Mouse (Mus musculus) forebrain, embryonic 15.5 days (tissue): ENCODE results near the gene Cldn7. TPM values are rescaled to one million over a fixed set of nuclear protein-coding genes. Genes with fewer than 3 reads are reported as not detected.
"Not testable (repeated sequence)": the region's sequence is repeated elsewhere in the genome, so short reads cannot be mapped to it uniquely, and the experiment has no call there.

Experiments
- ATAC-seq: fragments of 200-750 bp; cut with Nextera tagmentation; replicated peaks from 2 replicates; pipeline ENCODE4 v1.8.0; 2017; ENCODE audit warnings: mild to moderate bottlenecking, moderate TSS enrichment, moderate library complexity
- H3K27ac ChIP-seq: fragments of 300-500 bp; sonication (generic); replicated peaks from 2 replicates; pipeline ENCODE4 v1.5.1; 2015; ENCODE audit warnings: mild to moderate bottlenecking, inconsistent platforms
- H3K27me3 ChIP-seq: fragments of 300-500 bp; sonication (generic); 2 replicates; pipeline ENCODE4 v1.6.1; 2015; ENCODE audit warnings: inconsistent platforms
- H3K36me3 ChIP-seq: fragments of 300-500 bp; sonication (generic); 2 replicates; pipeline ENCODE4 v1.6.1; 2015; ENCODE audit warnings: mild to moderate bottlenecking, inconsistent platforms
- H3K4me1 ChIP-seq: fragments of 300-500 bp; sonication (generic); 2 replicates; pipeline ENCODE4 v1.6.1; 2015; ENCODE audit warnings: inconsistent platforms
- H3K4me2 ChIP-seq: fragments of 300-500 bp; sonication (generic); replicated peaks from 2 replicates; pipeline ENCODE4 v1.6.1; 2015; ENCODE audit warnings: mild to moderate bottlenecking, inconsistent platforms
- H3K4me3 ChIP-seq: fragments of 300-500 bp; sonication (generic); 2 replicates; pipeline ENCODE4 v1.5.1; 2015; ENCODE audit warnings: mild to moderate bottlenecking, inconsistent platforms
- H3K9ac ChIP-seq: fragments of 300-500 bp; sonication (generic); replicated peaks from 2 replicates; pipeline ENCODE4 v1.6.1; 2015; ENCODE audit warnings: mild to moderate bottlenecking, inconsistent platforms
- H3K9me3 ChIP-seq: fragments of 300-500 bp; sonication (generic); 2 replicates; pipeline ENCODE4 v1.6.1; 2016; ENCODE audit warnings: inconsistent platforms
- WGBS: fragments of 180-500 bp; shearing (Covaris S2); methylation state at CpG from one replicate; pipeline ENCODE4 v1.1.7; 2015; ENCODE audit warnings: mixed read lengths; 5-methylcytosine and 5-hydroxymethylcytosine counted together
- polyA plus RNA-seq: library from polyadenylated mRNA; unstranded; fragments of >200 nt; fragmentation: Nextera tagmentation; extraction: Ambion mirVana; gene quantifications from 2 replicates; pipeline ENCODE4 v1.2.1, GENCODE M21; 2015

Cldn7 gene
- polyA plus RNA-seq, 1 experiment from 2014 or later: 0.56 TPM

DNA sequence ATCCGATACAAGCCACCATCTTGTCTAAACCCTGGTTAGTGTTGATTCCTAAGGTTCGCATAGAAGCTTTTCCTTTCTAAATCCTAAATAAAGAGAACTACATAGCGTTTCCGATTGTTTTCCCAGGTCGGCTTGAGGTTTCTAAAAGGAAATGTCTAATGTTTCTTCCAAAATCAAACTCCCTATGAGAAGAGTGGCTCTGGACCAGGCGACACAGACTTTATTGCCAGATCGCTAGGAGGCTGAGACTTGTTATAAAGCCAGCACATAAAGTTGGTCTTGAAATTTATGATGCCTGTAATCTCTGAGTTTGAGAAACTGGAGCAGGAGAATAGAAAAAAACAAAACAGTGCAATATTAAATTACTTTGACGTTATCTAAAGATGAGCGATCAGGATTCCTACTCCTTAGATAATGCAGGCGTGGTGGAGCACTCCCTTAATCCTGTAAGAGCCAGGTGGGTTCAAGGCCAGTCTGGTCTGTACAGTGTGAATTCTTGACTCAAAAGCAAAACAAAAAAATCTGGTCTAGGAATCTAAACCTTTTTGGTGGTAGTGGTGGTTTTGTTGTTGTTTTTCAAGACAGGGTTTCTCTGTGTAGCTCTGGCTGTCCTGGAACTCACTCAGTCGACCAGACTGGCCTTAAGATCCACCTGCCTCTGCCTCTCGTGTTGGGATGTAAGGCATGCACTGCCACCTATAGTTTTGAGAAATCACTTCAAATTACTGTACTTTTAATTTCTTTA is 42.4 kb upstream of the Cldn7 start:
- H3K9me3 ChIP-seq: no peaks in the 10 kb centered on the region
- H3K27me3 ChIP-seq: no peaks in the 10 kb centered on the region
- H3K9ac ChIP-seq: peak overlapping the region; percentile 60
- peak overlapping the region; percentile 68 for H3K4me3 ChIP-seq
- no peak for ATAC-seq
- H3K4me2 ChIP-seq: peak overlapping the region; percentile 74
- peaks cover 20% of the 10 kb centered on the region for H3K36me3 ChIP-seq
- WGBS: 3% methylated on average over 12 of the region's 12 CpGs
- H3K4me1 ChIP-seq: peaks cover 29% of the 10 kb centered on the region
- H3K27ac ChIP-seq: peak overlapping the region; percentile 95

DNA sequence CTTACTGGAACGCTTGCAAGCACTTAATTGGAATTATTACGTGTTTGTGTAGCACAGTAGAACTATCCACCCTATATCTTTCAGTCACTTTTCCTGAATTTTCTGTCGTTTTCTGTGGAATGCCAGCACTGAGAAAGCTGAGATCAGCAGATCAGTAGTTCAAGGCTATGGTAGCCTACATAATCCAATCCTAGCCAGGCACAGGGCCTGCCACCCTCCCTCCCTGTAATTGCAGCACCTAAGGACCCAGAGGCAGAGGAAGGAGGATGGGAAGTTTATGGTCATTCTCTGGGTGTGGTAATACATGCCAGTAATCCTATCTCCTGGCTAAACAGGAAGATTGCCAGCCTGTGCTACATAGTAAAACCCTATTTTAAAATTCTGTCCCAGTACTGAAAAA is 41.8 kb upstream of the Cldn7 start:
- Histone ChIP-seq H3K4me1 (peaks cover 29% of the 10 kb centered on the region), H3K36me3 (peaks cover 14% of the 10 kb centered on the region), H3K4me2 (peak overlapping the region; percentile 74; the same call in 1 of the 2 replicates), H3K27ac (peak overlapping the region; percentile 95), H3K4me3 (no peak overlapping the region), H3K27me3 (no peaks in the 10 kb centered on the region), H3K9ac (no peak overlapping the region), H3K9me3 (no peaks in the 10 kb centered on the region)
- ATAC-seq: no peak
- 66% methylated on average over 3 of the region's 3 CpGs for WGBS

DNA sequence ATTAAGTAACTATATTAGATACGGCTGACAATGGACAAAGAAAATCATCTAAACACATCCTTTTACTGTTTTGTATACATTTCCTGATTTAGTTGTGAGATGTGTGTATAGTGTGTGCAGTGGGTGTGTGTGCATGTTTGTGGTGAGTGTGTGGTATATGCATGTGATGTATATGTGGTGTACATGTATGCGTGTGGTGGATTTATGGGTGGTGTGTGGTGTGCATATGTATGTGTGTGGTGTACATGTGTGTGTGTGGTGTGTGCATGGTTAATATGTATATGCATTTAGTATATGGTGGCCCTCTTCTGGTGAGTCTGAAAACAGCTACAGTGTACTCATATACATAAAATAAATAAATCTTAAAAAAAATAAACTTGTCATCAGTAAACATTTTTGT is 37.1 kb upstream of the Cldn7 start:
- no peaks in the 10 kb centered on the region for H3K9me3 ChIP-seq
- H3K27ac ChIP-seq: no peak overlapping the region
- H3K4me3 ChIP-seq: no peak overlapping the region
- peaks cover 5% of the 10 kb centered on the region for H3K4me1 ChIP-seq
- no peaks in the 10 kb centered on the region for H3K36me3 ChIP-seq
- H3K27me3 ChIP-seq: no peaks in the 10 kb centered on the region
- no peak for ATAC-seq
- WGBS: 98% methylated on average over 2 of the region's 2 CpGs
- H3K9ac ChIP-seq: no peak overlapping the region
- no peak overlapping the region for H3K4me2 ChIP-seq

DNA sequence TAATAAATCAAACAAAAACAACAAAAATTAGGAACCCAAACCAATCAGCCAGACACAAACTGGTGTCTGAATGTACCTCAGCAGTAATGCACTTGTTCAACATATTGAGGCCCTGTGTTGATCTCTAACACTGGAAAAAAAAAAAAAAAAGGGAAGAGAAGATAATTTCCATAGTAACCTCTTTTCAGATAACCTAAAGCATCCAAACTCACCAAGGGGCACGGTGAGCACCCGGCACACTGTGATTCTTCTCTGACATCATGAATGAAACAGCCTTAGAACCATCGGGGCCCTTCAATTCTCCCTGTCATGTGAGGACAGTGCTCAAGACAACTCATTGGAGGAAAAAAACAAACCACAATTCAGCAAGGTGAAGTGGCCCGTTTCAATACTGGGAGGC is 34.9 kb upstream of the Cldn7 start:
- H3K4me1 ChIP-seq: peaks cover 5% of the 10 kb centered on the region
- no peak overlapping the region for H3K4me2 ChIP-seq
- no peaks in the 10 kb centered on the region for H3K36me3 ChIP-seq
- ATAC-seq: no peak
- H3K4me3 ChIP-seq: no peak overlapping the region
- no peaks in the 10 kb centered on the region for H3K27me3 ChIP-seq
- H3K9ac ChIP-seq: no peak overlapping the region
- H3K9me3 ChIP-seq: no peaks in the 10 kb centered on the region
- WGBS: 82% methylated on average over 4 of the region's 4 CpGs
- no peak overlapping the region for H3K27ac ChIP-seq

DNA sequence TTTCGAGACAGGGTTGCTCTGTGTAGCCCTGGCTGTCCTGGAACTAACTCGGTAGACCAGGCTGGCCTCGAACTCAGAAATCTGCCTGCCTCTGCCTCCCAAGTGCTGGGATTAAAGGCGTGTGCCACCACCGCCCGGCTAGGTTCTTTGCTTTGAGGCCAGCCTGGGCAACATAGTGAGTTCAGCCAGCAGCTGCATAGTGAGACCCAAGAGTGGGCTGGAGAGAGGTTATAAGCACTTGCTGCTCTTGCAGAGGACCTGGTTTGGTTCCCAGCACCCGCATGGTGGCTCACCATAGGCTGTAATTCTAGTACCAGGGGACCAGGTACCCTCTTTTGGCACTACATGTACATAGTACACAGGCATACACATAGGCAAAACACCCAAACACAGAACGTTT is 34.4 kb upstream of the Cldn7 start:
- H3K4me3 ChIP-seq, H3K27ac ChIP-seq, H3K9me3 ChIP-seq, H3K27me3 ChIP-seq, H3K9ac ChIP-seq, H3K36me3 ChIP-seq, H3K4me2 ChIP-seq, ATAC-seq: not testable (repeated sequence)
- WGBS: 89% methylated on average over 8 of the region's 8 CpGs
- H3K4me1 ChIP-seq: peaks cover 10% of the 10 kb centered on the region

DNA sequence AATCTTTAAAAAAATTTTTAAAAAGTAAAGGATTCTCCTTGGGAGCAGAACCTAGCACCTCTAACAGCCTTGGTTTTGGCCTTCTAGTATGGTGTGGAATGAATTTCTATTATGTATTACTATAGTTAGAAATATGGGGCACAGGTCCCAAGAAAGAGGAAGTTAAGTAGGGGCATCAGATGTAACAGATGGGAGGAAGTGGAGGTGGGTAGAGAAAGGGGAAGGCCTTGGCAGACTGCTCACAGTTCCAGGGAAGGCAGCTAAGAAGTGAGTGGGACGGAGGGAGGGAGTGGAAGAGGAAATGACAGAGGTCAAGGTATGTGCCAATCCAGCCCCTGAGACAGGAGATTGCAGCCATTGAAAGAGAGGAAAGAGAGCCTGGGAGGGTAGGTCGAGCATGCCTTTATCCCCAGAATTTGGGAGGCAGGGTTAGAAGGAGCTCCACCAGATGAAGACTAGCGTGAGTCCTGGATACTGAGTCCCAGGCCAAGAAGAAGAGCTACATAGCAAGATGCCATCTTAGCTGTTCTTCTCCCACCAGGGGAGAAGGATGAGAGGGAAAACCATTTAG is 33.5 kb upstream of the Cldn7 start:
- Histone ChIP-seq H3K4me2 (no peak overlapping the region), H3K4me3 (no peak overlapping the region), H3K27me3 (no peaks in the 10 kb centered on the region), H3K9ac (no peak overlapping the region), H3K4me1 (peaks cover 16% of the 10 kb centered on the region), H3K36me3 (no peaks in the 10 kb centered on the region), H3K27ac (no peak overlapping the region), H3K9me3 (no peaks in the 10 kb centered on the region)
- 83% methylated on average over 3 of the region's 3 CpGs for WGBS
- ATAC-seq: no peak

DNA sequence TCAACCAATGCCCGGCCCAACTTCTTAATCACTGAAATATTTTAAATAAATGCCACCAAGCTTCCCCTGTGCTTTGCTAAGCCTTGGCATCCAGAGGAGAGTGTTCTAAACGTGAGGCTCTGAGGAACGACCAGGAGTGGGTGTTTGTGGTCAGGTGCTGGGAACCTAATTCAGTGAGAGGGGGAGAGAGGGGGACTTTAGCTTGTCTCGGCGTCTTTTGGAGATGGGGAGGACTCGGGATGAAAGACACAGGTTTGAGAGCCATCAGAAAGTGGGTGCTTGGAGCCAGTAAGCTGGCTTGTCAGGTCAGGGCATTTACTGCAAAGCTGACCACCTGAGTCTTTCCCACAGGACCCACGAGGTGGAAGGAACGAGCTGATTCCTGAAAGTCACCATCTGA is 32.8 kb upstream of the Cldn7 start:
- no peak overlapping the region for H3K9ac ChIP-seq
- H3K27ac ChIP-seq: no peak overlapping the region
- WGBS: 73% methylated on average over 8 of the region's 8 CpGs
- no peak overlapping the region for H3K4me2 ChIP-seq
- H3K4me1 ChIP-seq: peaks cover 24% of the 10 kb centered on the region
- H3K27me3 ChIP-seq: peaks cover 1% of the 10 kb centered on the region; the same call in 1 of the 2 replicates
- no peak overlapping the region for H3K4me3 ChIP-seq
- no peaks in the 10 kb centered on the region for H3K9me3 ChIP-seq
- ATAC-seq: no peak
- no peaks in the 10 kb centered on the region for H3K36me3 ChIP-seq

DNA sequence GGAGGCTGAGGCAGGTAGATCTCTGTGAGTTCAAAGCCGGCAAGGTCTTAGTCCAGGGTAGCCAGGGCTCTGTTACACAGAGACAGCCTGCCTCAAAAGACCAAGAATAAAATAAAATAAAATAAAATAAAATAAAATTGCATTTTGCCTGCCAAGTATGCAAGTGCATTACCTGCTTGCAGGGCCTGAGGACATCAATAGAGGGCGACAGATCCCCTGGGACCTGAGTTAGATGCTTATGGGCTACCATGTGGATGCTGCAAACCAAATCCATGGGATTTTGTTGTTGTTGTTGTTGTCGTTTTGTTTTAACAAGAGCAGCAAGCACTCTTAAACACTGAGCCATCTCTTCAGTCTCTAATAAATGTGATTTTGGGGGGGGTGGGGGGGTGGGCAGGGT is 32.3 kb upstream of the Cldn7 start:
- no peak overlapping the region for H3K4me3 ChIP-seq
- H3K27me3 ChIP-seq: peaks cover 6% of the 10 kb centered on the region; the same call in 1 of the 2 replicates
- ATAC-seq: no peak
- H3K36me3 ChIP-seq: no peaks in the 10 kb centered on the region
- H3K27ac ChIP-seq: no peak overlapping the region
- no peak overlapping the region for H3K9ac ChIP-seq
- H3K4me2 ChIP-seq: no peak overlapping the region
- peaks cover 27% of the 10 kb centered on the region for H3K4me1 ChIP-seq
- H3K9me3 ChIP-seq: no peaks in the 10 kb centered on the region
- 40% methylated on average over 3 of the region's 3 CpGs for whole genome bisulfite sequencing

DNA sequence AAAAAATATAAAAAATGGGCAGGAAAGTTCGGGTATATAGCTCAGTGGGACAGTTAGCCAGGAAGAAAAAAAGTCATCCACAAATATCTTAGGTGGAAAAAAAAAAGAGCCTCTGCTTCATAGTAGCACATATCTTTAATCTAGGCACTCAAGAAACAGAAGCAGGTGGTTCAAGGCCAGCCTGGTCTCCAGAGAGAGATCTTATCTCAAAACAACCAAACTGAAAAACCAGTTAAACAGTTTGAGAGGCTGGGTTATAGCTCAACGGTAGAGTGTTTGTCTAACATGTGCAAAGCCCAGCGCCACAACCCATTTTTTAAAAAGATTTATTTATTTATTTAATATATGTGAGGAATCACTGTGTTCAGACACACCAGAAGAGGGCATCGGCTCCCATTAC is 31.5 kb upstream of the Cldn7 start:
- ATAC-seq: no peak
- no peaks in the 10 kb centered on the region for H3K9me3 ChIP-seq
- H3K36me3 ChIP-seq: no peaks in the 10 kb centered on the region
- no peak overlapping the region for H3K4me3 ChIP-seq
- H3K4me1 ChIP-seq: peaks cover 27% of the 10 kb centered on the region
- H3K27me3 ChIP-seq: peaks cover 10% of the 10 kb centered on the region; the same call in 1 of the 2 replicates
- no peak overlapping the region for H3K27ac ChIP-seq
- no peak overlapping the region for H3K9ac ChIP-seq
- no peak overlapping the region for H3K4me2 ChIP-seq
- WGBS: 75% methylated on average over 4 of the region's 4 CpGs

DNA sequence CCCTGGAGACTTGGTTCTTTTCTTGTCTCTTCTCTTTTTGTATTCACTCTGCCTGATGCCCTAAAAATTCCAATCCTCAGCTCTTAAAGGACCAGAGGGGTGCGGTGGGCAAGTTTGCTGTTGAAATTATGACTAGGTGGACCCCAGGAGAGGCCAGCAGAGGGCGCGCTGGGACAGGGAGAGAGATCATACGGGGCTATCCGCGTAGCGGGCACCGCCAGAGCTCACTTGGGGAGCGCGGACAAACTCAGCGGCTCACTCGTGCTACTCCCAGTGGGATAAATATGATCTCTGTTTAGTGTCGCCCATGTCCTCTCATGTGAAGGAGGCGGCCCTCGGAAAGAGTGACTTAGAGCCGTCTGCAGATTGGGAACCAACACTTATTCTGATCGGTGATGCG is 30.4 kb upstream of the Cldn7 start:
- peak; percentile 51 for ATAC-seq
- H3K27me3 ChIP-seq: peaks cover 10% of the 10 kb centered on the region; the same call in 1 of the 2 replicates
- H3K4me2 ChIP-seq: peak overlapping the region; percentile 99
- no peak overlapping the region for H3K9ac ChIP-seq
- H3K27ac ChIP-seq: no peak overlapping the region
- WGBS: under 1% methylated on average over 18 of the region's 18 CpGs
- H3K36me3 ChIP-seq: no peaks in the 10 kb centered on the region
- peaks cover 27% of the 10 kb centered on the region for H3K4me1 ChIP-seq
- H3K4me3 ChIP-seq: peak overlapping the region; percentile 54
- H3K9me3 ChIP-seq: no peaks in the 10 kb centered on the region

DNA sequence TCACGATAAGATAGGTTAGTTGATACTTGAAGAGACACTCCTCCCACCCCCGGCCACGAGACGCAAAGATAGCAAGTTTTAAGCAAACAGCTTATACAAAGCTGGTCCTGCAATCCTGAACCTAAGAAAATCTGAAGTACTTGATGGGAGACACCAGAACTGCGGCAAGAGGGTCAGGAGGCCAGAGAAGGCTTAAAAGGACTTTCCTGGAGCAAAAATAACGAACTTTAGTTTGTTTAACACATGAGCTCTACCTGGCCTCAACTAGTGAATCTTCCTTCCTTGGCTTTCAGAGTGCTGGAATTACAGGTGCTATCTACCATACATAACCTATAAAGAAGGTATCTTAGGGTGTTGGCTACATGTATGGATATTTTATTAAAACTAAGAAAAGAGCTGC is 29.9 kb upstream of the Cldn7 start:
- Histone ChIP-seq H3K9me3 (no peaks in the 10 kb centered on the region), H3K4me1 (peaks cover 27% of the 10 kb centered on the region), H3K9ac (no peak overlapping the region), H3K27me3 (peaks cover 10% of the 10 kb centered on the region; the same call in 1 of the 2 replicates), H3K4me2 (peak overlapping the region; percentile 99), H3K4me3 (peak overlapping the region; percentile 54), H3K36me3 (no peaks in the 10 kb centered on the region), H3K27ac (no peak overlapping the region)
- no peak for ATAC-seq
- WGBS: 17% methylated on average over 6 of the region's 6 CpGs

DNA sequence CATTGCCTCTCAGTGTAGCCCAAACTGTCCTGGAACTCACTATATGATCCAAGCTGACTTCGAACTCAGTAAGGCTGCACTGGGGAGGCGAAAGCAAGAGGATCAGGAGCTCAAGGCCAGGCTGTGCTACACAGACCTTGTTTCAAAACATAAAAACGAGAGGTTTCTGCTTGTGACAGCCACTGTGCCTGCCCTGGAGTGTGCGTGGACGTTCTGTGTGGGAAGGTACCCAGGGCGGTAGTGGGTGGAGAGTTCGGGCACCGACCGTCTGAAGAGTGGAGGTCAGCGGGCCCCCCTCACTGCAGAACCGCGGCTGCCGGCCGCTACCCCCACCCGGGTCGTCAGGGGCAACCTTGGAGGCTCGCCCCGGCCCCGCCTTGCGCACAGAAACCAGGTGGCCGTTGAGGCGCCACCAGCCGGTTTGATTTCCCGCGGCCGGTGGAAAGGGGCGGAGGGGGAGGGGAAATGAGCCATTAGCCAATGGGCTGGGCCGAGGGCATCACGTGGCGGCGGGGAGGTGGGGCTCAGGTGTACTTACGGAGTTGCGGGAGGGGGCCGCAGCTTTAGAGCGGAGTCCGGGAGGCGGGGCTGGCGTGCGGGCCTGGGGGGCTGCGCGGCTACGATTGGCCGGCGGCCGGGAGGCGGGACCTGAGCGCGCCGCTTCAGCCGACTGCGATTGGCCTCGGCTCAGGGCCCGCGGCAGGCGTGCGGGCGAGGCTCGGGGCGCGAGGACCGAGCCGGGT is 29.3 kb upstream of the Cldn7 start, which contains the start of gene Ybx2:
Ybx2 (plus strand) TSS at position 660 of the 743 bp plus-strand sequence.
- Histone ChIP-seq H3K27ac (no peak within 1 kb of the TSS), H3K9me3 (no peaks in the 10 kb centered on the region), H3K4me1 (peaks cover 27% of the 10 kb centered on the region), H3K4me2 (peak within 1 kb of the TSS; percentile 99), H3K36me3 (no peaks in the 10 kb centered on the region), H3K4me3 (peak within 1 kb of the TSS; percentile 54), H3K27me3 (peaks cover 10% of the 10 kb centered on the region; the same call in 1 of the 2 replicates), H3K9ac (peak within 1 kb of the TSS; percentile 52)
- 1% methylated on average over 61 of the region's 62 CpGs for WGBS
- ATAC-seq: peak; percentile 94
